Mouse (Mus musculus): ENCODE measurements around the gene Nr2c1. TPM values are rescaled to one million over a fixed set of nuclear protein-coding genes. Genes with fewer than 3 reads are reported as not detected.
A peak's percentile ranks its signal among the peaks of the same experiment; 100 is the strongest.

Nr2c1 gene
- polyA plus RNA-seq, 1 experiment: 4.1 TPM

DNA sequence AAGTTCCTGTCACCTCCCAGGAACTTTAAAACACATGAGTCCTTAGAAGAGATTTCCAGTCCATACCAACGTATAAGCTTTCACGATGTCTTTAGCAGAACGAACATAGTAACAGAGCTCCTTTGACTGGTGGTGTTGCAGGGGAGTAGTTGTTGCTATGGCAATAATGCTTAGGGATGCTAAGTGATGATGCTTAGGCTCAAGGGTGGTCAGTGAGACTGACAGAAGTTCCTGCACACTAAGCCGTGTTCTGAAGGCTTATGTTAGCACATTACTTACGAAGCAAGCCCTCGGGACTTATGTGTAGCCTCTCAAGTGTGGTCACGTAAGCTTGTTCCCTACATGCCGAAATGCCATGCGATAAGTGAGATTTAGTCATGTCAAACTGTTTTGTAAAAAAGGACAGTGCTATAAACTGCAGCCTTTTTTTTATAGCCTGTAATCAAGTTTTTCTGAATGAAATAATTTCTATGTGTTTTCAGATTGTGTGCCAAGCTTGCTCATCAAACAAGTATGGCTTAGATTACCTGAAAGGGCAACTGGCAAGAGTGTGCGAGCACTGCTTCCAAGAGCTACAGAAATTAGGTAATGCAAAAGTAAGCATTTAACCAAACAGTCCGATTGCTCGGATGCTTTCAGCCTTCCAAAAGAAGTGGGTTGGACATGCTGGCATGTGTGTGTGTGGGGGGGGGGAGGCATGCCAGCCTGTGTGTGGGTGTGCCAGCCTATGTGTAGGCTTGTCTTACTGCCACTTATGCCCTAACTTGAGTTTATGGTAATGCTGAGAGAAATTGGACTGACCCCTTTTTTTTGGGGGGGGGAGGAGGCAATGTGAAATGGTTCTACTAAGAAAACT, 13.1 kb upstream of the Nr2c1 start:
- Histone ChIP-seq H3K4me3 (ENCODE audit: insufficient read depth, low read depth, low read length) (no peak overlapping the region), H3K4me1 (ENCODE audit: control insufficient read depth, insufficient read depth, low read length) (no peaks in the 10 kb centered on the region), H3K27ac (ENCODE audit: insufficient read depth, low read depth, low read length) (no peak overlapping the region), H3K36me3 (ENCODE audit: control insufficient read depth, insufficient read depth, low read length) (no peaks in the 10 kb centered on the region), H3K27me3 (replicated peaks; ENCODE audit: control insufficient read depth, insufficient read depth, low read length) (no peaks in the 10 kb centered on the region)
- DNase-seq: no peak
- TF ChIP-seq POLR2A (IDR thresholded peaks at IDR 0.05; ENCODE audit: low read depth, low read length) (no peak), CTCF (conservative IDR thresholded peaks at IDR 0.05; ENCODE audit: insufficient read depth, insufficient read length, low read depth, low read length) (no peak)
- 89% methylated on average over 12 of the region's 12 CpGs for WGBS

DNA sequence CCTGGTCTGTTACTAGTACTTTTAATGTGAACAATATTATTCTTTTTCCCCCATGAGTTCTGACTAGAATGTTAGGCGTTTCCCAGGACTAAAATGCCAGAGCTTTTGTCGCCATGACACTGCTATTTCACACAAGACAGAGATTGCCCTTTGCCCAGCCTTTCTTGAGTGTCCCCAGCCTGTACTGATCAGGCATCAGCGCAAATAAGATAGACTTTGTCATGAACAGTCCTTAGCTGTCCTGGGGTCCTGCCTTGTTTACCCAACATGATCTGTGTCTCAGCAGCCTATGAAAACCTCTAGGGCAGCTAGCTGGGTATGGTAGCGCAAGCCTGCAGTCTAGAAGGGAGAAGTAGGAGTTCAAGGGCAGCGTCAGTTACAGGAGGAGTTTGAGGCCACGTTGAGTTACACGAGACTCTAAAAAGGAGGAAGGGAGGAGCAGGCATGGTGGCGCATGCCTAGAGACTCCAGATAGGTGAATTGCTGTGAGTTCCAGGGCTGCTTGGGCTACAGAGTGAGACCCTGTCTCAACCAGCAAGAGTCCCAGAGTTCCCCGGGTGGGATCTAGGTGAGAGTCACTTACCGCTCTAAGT, 8.8 kb upstream of the Nr2c1 start:
- Histone ChIP-seq H3K4me1 (ENCODE audit: control insufficient read depth, insufficient read depth, low read length) (no peaks in the 10 kb centered on the region), H3K27me3 (replicated peaks; ENCODE audit: control insufficient read depth, insufficient read depth, low read length) (no peaks in the 10 kb centered on the region), H3K36me3 (ENCODE audit: control insufficient read depth, insufficient read depth, low read length) (no peaks in the 10 kb centered on the region), H3K27ac (ENCODE audit: insufficient read depth, low read depth, low read length) (no peak overlapping the region), H3K4me3 (ENCODE audit: insufficient read depth, low read depth, low read length) (no peak overlapping the region)
- DNase-seq: no peak
- TF ChIP-seq POLR2A (IDR thresholded peaks at IDR 0.05; ENCODE audit: low read depth, low read length) (no peak), CTCF (conservative IDR thresholded peaks at IDR 0.05; ENCODE audit: insufficient read depth, insufficient read length, low read depth, low read length) (no peak)
- 78% methylated on average over 10 of the region's 10 CpGs for WGBS

DNA sequence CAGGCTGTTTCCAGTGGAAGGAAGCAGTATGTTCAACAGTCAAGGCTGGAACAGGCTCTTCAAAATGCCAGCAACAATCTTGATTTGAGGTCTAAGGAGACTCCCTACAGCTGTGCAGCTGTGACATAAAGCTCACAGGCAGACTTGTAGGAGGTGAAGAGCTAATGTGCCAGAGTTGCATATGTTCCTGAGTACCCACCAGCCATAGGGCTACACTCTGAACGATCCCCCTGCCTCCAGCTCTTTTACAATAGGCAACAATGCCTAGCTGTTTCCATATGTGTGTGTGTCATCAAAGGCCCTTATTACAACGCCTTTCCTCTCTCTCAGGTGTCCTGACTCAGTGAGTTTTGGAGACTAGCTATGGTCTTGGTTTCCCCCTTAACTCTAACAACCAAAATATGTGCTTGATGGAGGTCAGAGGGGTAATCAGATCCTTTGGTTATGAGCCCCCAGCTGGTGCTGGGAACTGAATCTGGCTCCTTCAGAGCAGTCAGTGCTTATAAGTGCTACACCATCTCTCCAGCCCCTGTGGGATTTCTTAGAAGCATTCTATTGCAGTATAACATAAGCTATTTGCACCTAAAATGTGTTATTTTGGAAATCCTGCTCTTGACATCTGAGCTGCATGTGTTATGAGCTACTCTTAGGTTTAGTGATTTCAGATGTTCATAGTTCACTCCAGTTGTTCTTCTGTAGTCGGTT, 7.4 kb upstream of the Nr2c1 start:
- no peak for DNase-seq
- H3K4me3 ChIP-seq (ENCODE audit: insufficient read depth, low read depth, low read length): no peak overlapping the region
- 85% methylated on average over 3 of the region's 3 CpGs for WGBS
- no peaks in the 10 kb centered on the region for H3K4me1 ChIP-seq (ENCODE audit: control insufficient read depth, insufficient read depth, low read length)
- TF ChIP-seq POLR2A (IDR thresholded peaks at IDR 0.05; ENCODE audit: low read depth, low read length) (no peak), CTCF (conservative IDR thresholded peaks at IDR 0.05; ENCODE audit: insufficient read depth, insufficient read length, low read depth, low read length) (no peak)
- H3K27ac ChIP-seq (ENCODE audit: insufficient read depth, low read depth, low read length): no peak overlapping the region
- H3K36me3 ChIP-seq (ENCODE audit: control insufficient read depth, insufficient read depth, low read length): no peaks in the 10 kb centered on the region
- H3K27me3 ChIP-seq (replicated peaks; ENCODE audit: control insufficient read depth, insufficient read depth, low read length): no peaks in the 10 kb centered on the region

DNA sequence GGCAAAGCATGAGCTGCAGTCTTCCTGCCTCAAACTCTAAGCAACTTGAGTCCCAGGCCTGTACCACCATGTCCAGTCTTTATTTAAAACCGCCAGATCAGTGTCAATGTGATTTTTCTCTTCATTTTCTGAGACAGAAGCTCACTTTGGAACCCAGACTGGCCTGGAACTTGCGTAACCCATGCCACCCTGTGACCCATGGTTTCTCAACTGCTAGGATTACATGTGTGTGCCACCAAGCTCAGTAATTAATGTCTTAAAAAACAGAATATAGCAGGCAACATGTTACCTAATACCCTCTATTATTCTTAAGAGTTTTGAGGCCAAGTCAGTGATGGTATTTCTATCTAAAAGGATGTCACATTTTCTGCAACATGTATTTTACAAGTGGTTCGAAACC, 5.4 kb upstream of the Nr2c1 start:
- 93% methylated on average over 3 of the region's 3 CpGs for WGBS
- TF ChIP-seq CTCF (conservative IDR thresholded peaks at IDR 0.05; ENCODE audit: insufficient read depth, insufficient read length, low read depth, low read length): no peak
- TF ChIP-seq POLR2A (IDR thresholded peaks at IDR 0.05; ENCODE audit: low read depth, low read length): no peak
- no peak overlapping the region for H3K4me3 ChIP-seq (ENCODE audit: insufficient read depth, low read depth, low read length)
- no peak for DNase-seq
- H3K4me1 ChIP-seq (ENCODE audit: control insufficient read depth, insufficient read depth, low read length): peaks cover 6% of the 10 kb centered on the region; the same call in 1 of the 2 replicates
- H3K27ac ChIP-seq (ENCODE audit: insufficient read depth, low read depth, low read length): no peak overlapping the region
- H3K36me3 ChIP-seq (ENCODE audit: control insufficient read depth, insufficient read depth, low read length): no peaks in the 10 kb centered on the region
- no peaks in the 10 kb centered on the region for H3K27me3 ChIP-seq (replicated peaks; ENCODE audit: control insufficient read depth, insufficient read depth, low read length)

DNA sequence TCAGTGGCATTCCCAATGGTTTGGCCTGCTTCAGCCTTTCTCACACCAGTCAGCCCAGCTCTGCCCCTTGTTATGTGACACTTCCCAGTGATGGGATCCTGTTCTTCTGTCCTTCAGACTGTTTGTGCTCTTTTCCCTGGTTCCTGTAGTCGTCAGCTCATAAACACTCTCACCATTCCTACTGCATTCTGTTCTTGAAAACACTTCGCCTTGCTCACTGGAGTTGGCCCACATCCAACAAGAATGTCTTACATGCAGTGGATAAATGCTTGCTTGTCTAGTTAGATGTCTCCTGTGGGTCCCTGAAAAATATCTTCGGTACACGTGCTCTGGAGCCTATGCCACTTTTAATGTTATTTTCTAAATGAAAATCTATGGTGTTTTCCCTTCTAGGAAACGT, 3.2 kb upstream of the Nr2c1 start:
- H3K27ac ChIP-seq (ENCODE audit: insufficient read depth, low read depth, low read length): no peak overlapping the region
- H3K4me3 ChIP-seq (ENCODE audit: insufficient read depth, low read depth, low read length): no peak overlapping the region
- TF ChIP-seq POLR2A (IDR thresholded peaks at IDR 0.05; ENCODE audit: low read depth, low read length) (no peak), CTCF (conservative IDR thresholded peaks at IDR 0.05; ENCODE audit: insufficient read depth, insufficient read length, low read depth, low read length) (no peak)
- no peaks in the 10 kb centered on the region for H3K36me3 ChIP-seq (ENCODE audit: control insufficient read depth, insufficient read depth, low read length)
- H3K27me3 ChIP-seq (replicated peaks; ENCODE audit: control insufficient read depth, insufficient read depth, low read length): no peaks in the 10 kb centered on the region
- 68% methylated on average over 5 of the region's 5 CpGs for WGBS
- peaks cover 7% of the 10 kb centered on the region; the same call in 1 of the 2 replicates for H3K4me1 ChIP-seq (ENCODE audit: control insufficient read depth, insufficient read depth, low read length)
- DNase-seq: no peak

DNA sequence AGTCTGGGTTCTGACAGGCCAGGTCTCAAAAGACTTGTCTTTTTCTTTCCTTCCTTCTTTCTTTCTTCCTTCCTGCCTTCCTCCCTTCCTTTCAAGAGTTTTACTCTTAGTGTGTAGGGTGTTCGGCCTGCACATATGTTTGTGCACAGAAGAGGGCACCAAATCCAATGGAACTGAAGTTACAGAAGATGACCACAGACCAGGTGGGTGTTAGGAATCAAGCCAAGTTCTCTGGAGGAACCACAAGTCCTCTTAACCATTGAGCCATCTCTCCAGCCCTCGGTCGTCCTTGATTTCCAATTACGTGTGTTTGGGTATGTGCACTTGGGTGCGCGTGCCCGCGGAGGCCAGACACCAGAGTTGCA, 450 bp upstream of the Nr2c1 start:
- Histone ChIP-seq H3K36me3 (ENCODE audit: control insufficient read depth, insufficient read depth, low read length) (no peaks in the 10 kb centered on the region), H3K4me1 (ENCODE audit: control insufficient read depth, insufficient read depth, low read length) (peaks cover 9% of the 10 kb centered on the region), H3K27me3 (replicated peaks; ENCODE audit: control insufficient read depth, insufficient read depth, low read length) (no peaks in the 10 kb centered on the region), H3K4me3 (ENCODE audit: insufficient read depth, low read depth, low read length) (peak overlapping the region; percentile 76), H3K27ac (ENCODE audit: insufficient read depth, low read depth, low read length) (peak overlapping the region; percentile 80; the same call in 1 of the 2 replicates)
- no peak for DNase-seq
- TF ChIP-seq POLR2A (IDR thresholded peaks at IDR 0.05; ENCODE audit: low read depth, low read length) (no peak), CTCF (conservative IDR thresholded peaks at IDR 0.05; ENCODE audit: insufficient read depth, insufficient read length, low read depth, low read length) (no peak)
- WGBS: 6% methylated on average over 8 of the region's 8 CpGs

DNA sequence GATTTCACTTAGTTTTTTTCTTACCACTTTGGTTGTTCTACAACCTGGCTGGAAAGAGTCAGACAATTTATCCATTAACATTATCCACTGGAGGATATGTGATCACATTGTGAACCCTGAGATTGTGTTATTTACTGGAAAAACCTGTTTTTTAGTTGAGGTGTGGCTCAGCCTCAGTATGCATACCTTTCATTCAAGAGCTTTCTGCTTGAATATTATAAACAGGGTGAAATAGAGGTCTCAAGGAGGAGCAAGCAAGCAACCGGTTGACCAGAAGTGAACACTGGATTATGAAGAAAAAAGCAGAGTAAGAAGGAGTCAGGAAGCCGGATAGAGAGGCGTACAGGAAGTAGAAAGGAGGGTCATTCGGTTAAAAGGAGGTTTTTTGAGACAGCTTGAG, 3.7 kb downstream of the Nr2c1 start:
- Histone ChIP-seq H3K27me3 (replicated peaks; ENCODE audit: control insufficient read depth, insufficient read depth, low read length) (no peaks in the 10 kb centered on the region), H3K27ac (ENCODE audit: insufficient read depth, low read depth, low read length) (no peak overlapping the region), H3K36me3 (ENCODE audit: control insufficient read depth, insufficient read depth, low read length) (no peaks in the 10 kb centered on the region), H3K4me3 (ENCODE audit: insufficient read depth, low read depth, low read length) (no peak overlapping the region), H3K4me1 (ENCODE audit: control insufficient read depth, insufficient read depth, low read length) (peaks cover 9% of the 10 kb centered on the region)
- WGBS: 52% methylated on average over 4 of the region's 4 CpGs
- no peak for DNase-seq
- TF ChIP-seq CTCF (conservative IDR thresholded peaks at IDR 0.05; ENCODE audit: insufficient read depth, insufficient read length, low read depth, low read length) (no peak), POLR2A (IDR thresholded peaks at IDR 0.05; ENCODE audit: low read depth, low read length) (no peak)

Data from kidney, adult 2 months (tissue).